Mouse (Mus musculus) thymus, postnatal 36 days (tissue): Measurements from ENCODE around the gene Ctse.
A peak's percentile ranks its signal among the peaks of the same experiment; 100 is the strongest.
"Not testable (repeated sequence)": the region's sequence is repeated elsewhere in the genome, so short reads cannot be mapped to it uniquely, and the experiment has no call there.

Source experiments
- DNase-seq, 2 experiments: peaks; one replicate each; pipeline ENCODE4 v3.0.0; 2022; ENCODE audit warnings: mixed read lengths in 2 of 2

Ctse gene

DNA sequence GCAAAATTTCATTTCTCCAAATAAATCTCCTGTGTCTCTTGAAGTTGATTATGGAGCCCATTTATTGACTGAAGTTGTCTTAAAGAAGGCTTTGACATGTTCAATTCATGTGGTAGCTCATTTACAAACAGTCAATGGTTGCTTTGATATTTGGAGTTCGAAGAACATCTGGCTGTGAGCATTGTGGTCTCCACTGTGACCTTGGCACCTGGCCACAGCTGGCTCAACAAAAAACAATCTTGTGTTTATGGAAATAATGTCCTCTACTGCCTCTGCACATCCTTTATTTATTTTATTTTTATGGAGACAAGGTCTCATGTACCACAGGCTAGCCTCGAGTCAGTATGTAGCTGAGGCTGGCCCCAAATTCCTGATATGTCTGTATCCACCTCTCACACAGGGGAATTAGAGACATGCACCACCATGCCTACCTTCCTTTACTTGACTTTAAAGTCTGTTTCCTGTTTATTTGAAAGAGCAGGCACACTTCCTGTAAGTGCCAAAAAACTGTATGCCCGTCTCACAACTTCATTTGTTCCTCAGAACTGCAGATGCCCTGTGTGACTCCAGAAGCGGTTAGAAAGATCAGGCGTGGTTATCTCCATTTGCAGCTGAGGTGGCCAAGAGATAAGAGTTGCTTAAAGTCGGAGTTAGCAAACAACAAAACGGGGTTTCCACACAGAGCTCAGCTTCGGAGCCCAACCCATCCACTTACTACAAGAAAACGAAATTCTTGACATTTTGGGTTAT lies at the start of gene Ctse:
Gene Ctse (plus strand): TSS at position 516 of the 750 bp plus-strand sequence.
- peak; percentile 57 to 59 for DNase-seq

DNA sequence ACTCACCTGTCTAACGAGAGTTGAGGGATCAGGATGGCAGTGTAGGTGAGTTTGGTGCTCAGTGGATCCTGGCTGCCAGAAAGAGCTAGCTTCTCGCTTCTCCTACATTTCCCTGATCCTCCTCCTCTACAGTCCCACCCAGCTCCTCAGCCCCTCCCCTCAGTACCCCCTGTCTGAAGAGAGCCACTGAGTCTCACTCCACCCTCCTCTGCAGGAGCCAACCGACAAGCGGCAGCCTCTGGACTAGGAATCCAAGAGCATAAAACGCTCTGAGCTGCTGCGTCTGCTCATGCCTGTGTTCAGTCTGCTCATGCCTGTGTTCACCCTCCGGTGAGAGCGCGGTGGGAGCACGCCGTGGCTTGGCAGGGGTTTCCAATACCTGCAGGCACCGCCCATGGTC lies 39.2 kb upstream of the Ctse start, which contains the start of gene Avpr1b:
Gene Avpr1b (plus strand): TSS at position 335 of the 400 bp plus-strand sequence.
- no peak for DNase-seq

DNA sequence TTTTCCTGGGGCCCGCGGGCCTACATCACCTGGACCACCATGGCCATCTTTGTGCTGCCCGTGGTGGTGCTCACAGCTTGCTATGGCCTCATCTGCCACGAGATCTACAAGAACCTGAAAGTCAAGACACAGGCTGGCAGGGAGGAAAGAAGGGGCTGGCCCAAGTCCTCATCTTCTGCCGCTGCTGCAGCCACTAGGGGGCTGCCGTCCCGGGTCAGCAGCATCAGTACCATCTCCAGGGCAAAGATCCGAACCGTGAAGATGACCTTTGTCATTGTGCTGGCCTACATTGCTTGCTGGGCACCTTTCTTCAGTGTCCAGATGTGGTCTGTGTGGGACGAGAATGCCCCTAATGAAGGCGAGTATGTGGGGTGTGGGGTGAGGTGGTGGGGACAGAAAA lies 37.8 kb upstream of the Ctse start:
- peak; percentile 11 to 27 for DNase-seq

DNA sequence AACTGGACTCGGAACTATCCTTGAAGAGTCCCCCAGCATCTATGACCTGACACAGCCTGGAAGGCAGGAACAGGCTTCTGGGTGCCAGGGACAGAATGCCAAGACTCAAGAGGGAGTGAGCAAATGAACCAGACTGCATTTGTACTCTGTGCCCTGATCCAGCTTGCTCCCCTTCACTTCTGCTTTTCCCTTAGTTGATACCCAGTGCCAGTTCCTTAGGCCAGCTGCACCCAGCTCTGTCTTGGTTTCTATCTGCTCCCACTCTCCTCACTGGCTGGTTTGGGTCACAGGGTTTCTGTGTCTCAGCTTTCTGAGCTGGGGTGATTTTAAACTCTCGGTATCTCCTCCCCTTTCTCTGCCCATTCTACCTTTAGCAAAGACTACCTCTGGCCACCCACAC lies 31.4 kb upstream of the Ctse start:
- no peak for DNase-seq

DNA sequence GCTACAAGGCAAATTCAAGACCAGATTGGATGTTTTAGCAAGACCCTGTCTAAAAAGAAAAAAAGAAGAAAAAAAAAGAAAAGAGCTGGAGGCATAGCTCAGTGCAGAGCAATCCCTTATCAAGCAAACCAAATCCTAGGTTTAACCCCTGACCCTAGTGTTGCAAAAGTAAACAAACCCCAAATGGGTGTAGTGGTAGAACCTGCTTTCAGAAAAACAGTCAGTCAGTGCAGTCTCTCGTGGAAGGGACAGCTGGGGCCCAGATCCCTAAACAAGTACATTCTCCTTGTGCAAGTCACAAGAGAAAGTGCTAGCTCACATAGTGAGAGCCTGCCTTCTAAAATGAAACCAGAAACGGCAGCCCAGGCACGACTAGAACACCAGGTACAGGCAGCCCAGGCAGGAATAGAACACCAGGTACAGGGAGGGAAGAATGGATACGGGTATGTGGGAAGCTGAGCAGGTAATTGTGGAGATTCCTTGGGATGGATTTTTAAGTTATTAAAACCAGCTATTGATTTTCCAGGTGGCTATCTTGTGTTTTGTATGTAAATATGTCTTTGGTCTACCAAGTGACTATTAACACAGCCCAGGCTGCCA lies 25.4 kb upstream of the Ctse start:
- peak in 1 of 2 experiments; percentile 22 for DNase-seq

DNA sequence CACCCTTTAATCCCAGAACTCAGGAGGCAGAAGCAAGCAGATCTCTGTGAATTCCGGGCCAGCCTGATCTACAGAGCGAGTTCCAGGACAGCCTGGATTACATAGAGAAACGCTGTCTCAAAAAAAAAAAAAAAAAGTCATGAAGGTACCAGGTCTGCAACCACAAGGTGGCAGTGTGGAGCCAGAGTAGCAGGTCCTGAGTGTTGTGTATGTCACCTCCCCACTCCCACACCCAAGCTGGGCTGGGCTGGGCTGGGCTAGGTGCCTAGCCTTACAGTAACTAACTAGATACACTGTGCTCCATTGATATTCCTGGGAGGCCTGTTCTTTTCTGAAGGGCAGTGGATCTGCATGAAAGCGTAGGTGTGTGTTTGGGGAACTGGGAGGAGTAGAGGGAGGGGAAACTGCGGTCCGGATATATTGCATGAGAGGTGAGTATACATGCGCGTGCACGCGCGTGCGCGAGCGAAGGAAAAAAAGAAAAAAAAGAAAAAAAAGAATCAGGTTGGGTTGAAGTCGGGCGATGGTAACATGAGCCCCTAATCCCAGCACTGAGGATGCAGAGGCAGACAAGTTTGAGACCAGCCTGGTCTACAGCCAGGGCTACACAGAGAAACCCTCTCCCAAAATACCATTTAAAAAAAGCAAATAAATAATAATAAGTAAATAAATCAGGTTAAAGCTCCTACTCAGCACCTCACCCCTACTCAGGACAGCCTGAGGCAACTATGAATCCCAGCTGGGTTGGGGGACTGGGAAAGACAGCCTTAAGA lies 24.6 kb upstream of the Ctse start:
- peak; percentile 80 to 84 for DNase-seq

DNA sequence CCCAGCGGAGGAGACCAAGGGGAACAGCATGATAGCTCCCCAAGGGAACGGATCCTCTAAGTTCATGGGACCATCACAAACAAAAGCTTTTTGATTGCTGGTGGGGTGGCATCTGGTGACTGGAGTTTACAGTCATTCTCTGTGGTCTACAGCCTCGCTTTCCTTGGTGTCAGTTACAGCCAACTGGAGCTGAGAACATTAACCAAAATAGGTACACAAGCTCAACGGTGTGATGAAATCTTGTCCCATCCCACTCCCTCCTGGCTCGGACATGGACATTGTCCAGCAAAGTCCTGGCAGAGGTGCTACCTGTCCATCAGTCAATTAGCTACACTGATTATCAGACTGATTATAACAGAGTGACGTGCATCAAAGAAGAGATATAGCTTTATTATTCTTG lies 23.5 kb upstream of the Ctse start:
- no peak for DNase-seq

DNA sequence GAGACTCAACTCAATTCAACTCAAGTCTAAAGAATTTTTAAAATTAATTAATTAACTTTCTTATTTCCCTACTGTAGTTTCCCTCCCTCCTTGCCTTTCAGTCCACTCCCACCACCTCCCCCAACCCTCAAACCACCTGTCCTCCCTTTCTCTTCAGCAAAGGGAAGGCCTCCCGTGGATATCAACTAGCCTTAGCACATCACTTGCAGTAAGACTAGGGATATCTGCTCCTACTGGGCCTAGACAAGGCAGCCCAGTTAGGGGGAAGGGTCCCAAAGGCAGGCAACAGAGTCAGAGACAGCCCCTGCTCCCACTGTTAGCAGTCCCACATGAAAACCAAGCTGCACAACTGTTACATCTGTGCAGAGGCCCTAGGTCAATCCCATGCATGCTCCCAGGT lies 22.0 kb upstream of the Ctse start:
- DNase-seq: no peak

DNA sequence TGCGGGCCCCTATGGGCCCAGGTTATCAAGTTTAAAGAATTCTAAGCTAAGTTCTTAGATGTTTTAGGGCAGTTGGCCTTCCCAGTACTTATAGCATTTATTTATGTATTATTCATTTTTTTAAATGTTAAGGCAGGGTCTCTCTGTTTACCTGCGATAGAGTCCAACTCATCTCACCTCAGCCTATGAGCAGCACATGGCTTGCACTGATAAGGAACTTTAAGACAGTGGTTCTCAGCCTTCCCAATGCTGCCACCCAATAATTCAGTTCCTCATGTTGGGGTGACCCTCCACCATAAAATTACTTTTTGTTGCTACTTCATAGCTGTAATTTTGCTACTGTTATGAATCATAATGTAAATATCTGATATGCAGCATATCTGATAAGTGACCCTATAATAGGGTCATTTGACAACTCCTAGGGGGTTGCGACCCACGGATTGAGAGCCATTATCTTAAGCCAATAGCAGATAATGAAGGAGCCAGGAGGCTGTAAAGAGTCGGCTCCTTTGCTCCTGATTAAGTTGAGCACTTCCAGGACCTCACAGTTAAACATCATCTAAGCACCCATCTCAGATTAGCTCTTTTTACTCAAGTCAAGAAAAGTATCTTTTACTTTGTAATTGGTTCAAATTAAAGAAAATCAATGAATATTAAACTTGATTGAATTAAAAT lies 21.4 kb upstream of the Ctse start:
- DNase-seq: no peak

DNA sequence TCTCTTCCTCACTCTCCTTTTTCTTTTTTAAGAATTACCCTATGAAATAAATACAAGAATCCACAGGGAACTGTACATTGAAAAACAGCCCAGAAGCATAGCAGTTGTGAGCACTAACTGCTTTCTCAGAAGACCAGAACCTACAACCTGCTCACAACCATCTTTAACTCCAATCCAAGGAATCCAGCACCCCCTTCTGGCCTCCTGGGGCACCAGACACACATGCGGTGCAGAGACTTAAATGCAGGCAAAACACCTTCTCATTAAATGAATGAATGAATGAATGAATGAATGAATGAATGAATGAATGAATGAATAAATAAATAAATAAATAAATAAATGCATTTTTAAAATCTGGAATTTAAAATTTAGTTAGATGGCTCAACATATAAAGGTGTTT lies 19.5 kb upstream of the Ctse start:
- no peak for DNase-seq

DNA sequence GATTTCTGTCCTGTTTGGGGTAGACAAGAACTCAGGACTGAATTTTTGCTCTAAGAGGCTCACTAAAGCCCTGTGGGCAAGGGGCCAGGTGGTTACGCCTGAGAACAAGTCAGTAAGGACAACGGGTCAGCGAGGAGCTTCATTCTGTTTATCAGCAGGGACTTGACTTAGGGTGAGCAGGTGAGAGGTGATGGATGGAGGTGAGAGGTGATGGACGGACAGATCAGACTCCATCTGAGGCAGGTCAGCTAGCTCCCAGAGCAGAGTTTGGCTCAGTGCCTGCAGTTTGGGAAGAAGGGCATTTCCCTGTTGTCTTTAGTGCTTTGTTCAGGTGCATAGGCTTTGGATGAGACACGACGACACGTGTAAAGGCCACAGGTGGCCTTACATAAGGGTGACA lies 18.8 kb upstream of the Ctse start:
- DNase-seq: no peak

DNA sequence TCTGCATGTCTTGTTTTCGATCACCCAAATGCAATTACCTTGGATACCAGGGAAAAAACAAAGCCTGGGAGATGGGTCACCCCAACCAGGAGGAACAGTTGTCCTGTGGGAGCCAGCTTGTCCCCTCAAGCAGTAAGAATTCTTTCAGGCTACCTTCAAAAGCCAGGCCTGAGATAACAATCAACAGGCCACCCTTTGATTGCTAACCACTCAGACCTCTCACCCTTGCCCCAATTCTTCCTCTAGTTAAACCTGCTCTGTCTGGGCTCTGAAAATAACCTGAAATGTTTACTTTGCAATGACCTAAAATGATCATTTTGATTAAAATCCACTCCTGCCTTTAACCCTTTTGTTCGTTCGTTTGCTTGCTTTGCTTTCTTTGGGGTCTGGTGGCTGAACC lies 14.5 kb upstream of the Ctse start:
- DNase-seq: no peak

DNA sequence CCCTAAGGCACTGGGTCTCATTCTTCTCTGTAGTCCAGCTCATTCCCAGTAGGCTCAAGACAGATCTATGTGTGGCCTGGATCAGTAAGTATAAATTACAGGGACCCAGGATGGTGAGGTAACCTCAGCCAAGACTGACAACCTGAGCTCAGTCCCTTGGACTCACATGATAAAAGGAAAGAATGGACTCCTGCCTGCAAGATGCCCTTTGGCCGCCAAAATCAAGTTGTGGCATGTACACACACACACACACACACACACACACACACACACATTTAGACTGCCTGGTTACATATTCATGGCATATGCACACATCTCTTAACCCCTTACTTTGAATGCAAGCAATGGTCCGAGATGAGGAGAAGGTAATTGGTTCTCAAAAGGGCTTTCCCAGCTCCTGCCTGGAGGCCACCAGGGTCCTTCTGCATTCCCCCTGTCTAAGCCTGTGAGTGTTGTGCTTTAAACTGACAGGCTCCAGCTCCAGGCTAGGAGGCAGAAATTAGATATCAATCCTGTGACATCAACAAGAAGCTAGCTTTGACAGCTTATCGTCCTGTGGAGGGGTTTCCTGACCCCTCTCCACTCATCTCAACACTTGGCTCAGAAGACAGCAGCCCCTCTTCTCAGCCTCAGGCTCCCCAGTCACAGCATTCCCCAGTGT lies 13.8 kb upstream of the Ctse start:
- no peak for DNase-seq

DNA sequence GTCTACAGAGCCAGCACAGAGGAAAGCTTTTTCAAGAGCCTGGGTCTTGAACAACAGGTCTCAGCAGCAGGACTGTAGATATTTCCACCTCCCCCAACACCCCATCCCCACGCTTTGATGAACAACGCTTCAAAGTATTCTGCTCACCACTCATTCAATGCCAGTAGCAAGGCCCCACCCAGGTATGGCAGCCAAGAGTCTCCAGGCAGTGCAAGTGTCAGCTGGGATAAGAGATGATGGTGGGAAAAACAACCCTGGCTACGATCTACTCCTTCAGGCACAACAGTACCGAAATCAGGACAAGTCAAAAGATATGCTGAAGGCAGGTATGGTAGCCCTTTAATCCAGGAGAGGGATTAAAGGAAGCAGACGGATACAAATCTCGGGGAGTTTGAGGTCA lies 11.9 kb upstream of the Ctse start:
- no peak for DNase-seq

DNA sequence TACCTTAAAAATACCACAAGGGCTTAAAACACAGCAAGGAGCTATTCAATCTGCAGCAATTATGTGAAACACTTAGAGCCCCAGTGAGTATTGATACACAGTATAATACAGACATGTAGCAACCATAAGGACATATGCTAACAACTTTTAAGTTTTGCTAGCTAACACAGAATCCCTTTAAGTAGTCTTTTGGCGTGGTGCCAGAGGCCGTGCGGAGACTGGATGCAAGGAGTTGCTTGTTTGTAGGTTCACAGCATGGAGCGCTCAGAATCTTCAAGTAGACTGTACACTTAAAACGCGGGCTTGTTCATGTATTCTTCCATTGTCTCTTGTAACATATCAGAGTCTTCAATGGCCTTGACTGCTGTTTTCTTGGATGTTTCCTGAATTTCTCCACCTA lies 5.9 kb upstream of the Ctse start:
- not testable (repeated sequence) for DNase-seq

DNA sequence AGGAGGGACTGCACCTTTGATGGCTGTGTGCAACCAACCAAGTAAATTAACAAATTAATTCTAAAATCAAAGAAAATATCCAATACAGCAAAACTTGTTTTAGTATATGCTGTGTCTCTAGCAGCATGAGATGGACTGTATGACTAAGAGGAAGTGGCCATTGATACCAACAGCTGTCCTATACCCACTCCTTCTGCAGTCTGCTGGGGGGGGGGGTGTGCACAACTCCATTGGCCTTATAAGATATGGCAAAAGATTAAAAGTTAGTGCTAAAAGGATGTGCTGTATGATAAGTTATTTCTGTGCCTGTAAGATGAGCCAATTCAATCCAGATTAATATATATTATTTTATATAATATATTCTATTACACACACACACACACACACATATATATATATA lies 3.6 kb upstream of the Ctse start:
- no peak for DNase-seq

DNA sequence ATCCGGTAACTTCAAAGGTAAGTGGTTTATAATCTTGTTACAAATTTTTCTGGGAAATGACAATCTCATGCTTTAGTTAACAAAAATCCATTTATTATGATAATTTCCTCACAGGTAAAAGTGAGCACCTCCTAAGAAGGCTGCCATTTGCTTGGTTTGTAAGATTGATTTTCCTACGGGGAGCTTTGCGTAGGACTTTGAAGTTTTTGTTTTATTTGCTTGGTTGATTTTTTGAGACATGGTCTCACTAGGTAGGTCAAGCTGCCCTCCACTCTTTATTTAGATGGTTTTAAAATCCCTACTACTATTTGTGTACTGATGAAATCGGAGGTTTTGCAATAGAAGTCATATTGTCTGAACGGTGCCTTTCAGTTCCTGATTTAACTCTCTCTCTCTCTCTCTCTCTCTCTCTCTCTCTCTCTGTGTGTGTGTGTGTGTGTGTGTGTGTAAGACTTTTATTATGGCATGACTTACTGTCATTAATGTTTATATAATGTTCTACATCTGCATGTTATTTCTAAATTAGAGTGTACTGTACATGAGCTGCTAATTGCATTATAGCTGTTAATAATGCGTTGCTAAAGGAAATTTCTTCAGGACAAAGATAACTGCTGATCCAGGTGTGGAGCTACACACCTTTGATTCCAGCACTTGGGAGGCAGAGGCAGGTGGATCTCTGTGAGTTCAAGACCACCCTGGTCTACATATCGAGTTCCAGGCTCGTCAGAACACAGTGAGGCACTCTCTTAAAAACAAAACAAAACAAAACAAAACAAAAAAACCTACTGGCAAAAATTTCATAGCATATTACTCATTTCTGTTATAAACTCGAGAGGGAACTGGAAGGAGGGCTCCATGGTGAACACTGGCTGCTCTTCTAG lies 675 bp downstream of the Ctse start:
- DNase-seq: peak in 1 of 2 experiments; percentile 13

DNA sequence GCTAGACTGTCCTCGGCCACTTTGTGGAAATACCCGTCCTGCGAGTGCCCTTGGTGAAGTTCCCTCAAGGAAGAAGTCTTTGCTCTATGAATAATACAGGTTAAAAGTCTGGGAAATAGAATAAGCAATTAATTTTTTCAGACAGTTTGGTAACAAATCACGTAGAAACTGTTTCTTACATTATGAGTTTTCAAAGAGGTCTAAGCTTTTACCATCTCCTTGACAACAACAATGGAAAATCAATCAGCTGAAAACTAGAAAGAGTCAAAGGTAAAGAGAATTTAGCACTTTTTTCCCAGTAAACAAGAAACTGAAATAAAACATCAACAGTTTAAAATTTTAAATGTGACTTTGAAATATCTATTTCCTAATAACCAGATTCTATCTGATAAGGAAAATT lies 2.0 kb downstream of the Ctse start:
- no peak for DNase-seq

DNA sequence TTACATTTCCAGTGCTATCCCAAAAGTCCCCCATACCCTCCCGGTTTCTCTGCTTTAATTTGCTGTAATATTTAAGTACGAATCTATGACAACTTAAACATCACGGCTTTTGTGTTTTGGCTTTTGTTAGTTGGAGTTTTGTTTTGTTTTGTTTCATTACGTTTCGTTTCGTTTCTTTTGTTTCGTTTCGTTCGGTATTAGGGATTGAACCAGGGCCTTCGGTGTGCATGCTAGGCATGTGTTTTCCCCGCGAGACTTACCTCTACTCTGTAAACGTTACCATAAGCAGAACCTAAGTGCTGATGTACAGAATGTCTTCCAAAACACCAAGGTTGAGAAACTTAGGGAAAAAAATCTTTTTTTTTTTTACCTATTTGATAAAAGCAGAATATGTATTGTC lies 3.5 kb downstream of the Ctse start:
- DNase-seq: no peak

DNA sequence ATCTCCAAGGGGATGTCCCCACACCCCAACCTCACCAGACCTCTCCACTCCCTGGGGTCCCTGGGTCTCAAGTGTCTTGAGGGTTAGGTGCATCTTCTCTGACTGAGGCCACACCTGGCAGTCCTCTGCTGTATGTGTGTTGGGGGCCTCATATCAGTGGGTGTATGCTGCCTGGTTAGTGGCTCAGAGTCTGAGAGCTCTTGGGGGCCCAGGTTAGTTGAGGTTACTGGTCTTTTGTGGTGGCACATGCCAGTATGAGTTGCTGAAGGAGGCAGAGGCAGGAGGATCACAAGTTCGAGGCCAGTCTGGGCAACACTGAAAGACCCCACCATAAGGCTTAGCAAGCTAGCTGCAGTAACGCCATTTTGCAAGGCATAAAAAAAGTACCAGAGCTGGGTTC lies 4.1 kb downstream of the Ctse start:
- no peak for DNase-seq

DNA sequence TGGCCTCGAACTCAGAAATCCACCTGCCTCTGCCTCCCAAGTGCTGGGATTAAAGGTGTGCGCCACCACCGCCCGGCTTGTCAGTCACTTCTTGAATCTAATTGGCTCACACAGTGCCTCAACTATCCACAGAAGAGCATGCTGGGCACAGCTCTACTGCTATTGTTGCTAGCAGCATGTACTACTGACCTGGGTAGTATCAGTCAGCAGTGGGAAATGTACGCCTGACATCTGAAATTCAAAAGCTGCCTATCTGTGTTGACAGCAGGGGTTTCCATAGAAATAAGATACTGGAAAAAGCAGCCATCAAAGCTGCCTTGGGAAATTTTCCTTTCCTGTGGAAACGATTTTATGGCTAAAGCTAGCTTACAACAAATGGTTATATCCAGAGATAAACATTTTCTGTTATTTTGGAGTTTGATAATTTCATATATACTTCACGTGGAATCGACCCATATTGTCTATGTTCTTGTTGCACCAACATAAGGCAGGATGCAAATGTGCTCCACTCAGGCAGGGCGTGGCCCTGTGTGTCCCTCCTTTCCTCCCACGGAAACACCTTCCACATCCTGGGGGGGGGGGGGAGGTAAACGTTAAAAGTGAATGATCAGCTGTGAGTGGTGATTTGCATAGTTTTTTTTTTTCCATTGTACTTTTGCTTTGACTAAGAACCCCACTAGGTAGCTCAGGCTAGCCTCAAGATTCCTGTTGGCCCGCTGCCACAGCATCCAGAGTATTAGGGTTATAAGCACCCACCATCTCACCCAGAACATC lies 14.8 kb downstream of the Ctse start:
- no peak for DNase-seq
